Mouse (Mus musculus) limb, embryonic 14.5 days (tissue): Measurements from ENCODE around the gene Car14. TPM values are rescaled to one million over a fixed set of nuclear protein-coding genes. Genes with fewer than 3 reads are reported as not detected.

Source experiments
- ATAC-seq: fragments of 200-750 bp; cut with Nextera tagmentation; 2 replicates; pipeline ENCODE4 v1.8.0; 2017; ENCODE audit warnings: low read depth, moderate number of reproducible peaks, moderate TSS enrichment; ENCODE audit not compliant: low FRiP score
- DNase-seq: peaks from one replicate; pipeline ENCODE4 v3.0.0-alpha.2; 2015; ENCODE audit warnings: low spot score
- H3K27ac ChIP-seq: fragments of 300-500 bp; sonication (generic); replicated peaks from 2 replicates; pipeline ENCODE4 v1.5.1; 2014; ENCODE audit warnings: low read depth, mild to moderate bottlenecking, low read length, moderate library complexity, mixed read lengths
- H3K27me3 ChIP-seq: fragments of 300-500 bp; sonication (generic); 2 replicates; pipeline ENCODE4 v1.6.1; 2014; ENCODE audit warnings: low read length, mixed read lengths; ENCODE audit not compliant: control insufficient read depth, insufficient read depth
- H3K36me3 ChIP-seq: fragments of 300-500 bp; sonication (generic); 2 replicates; pipeline ENCODE4 v1.6.1; 2014; ENCODE audit warnings: mild to moderate bottlenecking, low read length, moderate library complexity, mixed read lengths; ENCODE audit not compliant: control insufficient read depth, insufficient read depth
- H3K4me1 ChIP-seq: fragments of 300-500 bp; sonication (generic); 2 replicates; pipeline ENCODE4 v1.6.1; 2014; ENCODE audit warnings: antibody characterized with exemption, low read length, mixed read lengths; ENCODE audit not compliant: control insufficient read depth, insufficient read depth
- H3K4me2 ChIP-seq: fragments of 300-500 bp; sonication (generic); replicated peaks from 2 replicates; pipeline ENCODE4 v1.6.1; 2014; ENCODE audit warnings: low read depth, mild to moderate bottlenecking, low read length, moderate library complexity; ENCODE audit not compliant: severe bottlenecking
- H3K4me3 ChIP-seq: fragments of 300-500 bp; sonication (generic); replicated peaks from 2 replicates; pipeline ENCODE4 v1.5.1; 2014; ENCODE audit warnings: low read length
- H3K9ac ChIP-seq: fragments of 300-500 bp; sonication (generic); 2 replicates; pipeline ENCODE4 v1.6.1; 2014; ENCODE audit warnings: mild to moderate bottlenecking, low read depth, low read length, moderate library complexity; ENCODE audit not compliant: severe bottlenecking
- H3K9me3 ChIP-seq: fragments of 300-500 bp; sonication (generic); 2 replicates; pipeline ENCODE4 v1.6.1; 2016; ENCODE audit warnings: low read length; ENCODE audit not compliant: control insufficient read depth
- POLR2A ChIP-seq: fragments of 200-500 bp; IDR thresholded peaks from 2 replicates; pipeline ENCODE4 v1.8.0; 2012; ENCODE audit warnings: inconsistent platforms, mild to moderate bottlenecking, moderate library complexity, borderline replicate concordance; ENCODE audit not compliant: insufficient read depth, insufficient read length; ENCODE audit errors: extremely low read depth
- WGBS: fragments of 180-500 bp; shearing (Covaris S2); extraction: QIAGEN DNeasy Blood & Tissue Kit; methylation state at CpG from one replicate; pipeline ENCODE4 v1.1.7; 2014; 5-methylcytosine and 5-hydroxymethylcytosine counted together
- polyA plus RNA-seq, 2 experiments: library from polyadenylated mRNA; depleted of rRNA in 1 of 2; stranded (reverse) in 1 of 2; unstranded in 1 of 2; fragments of >200 nt; fragmentation: Nextera tagmentation in 1 of 2; extraction: Ambion mirVana in 1 of 2; gene quantifications; 2 replicates each; pipeline versions ENCODE4 v1.2.1 to v1.2.3; 2012 to 2014

Car14 gene
- polyA plus RNA-seq, 2 experiments, result 11.3 to 11.5 TPM

DNA sequence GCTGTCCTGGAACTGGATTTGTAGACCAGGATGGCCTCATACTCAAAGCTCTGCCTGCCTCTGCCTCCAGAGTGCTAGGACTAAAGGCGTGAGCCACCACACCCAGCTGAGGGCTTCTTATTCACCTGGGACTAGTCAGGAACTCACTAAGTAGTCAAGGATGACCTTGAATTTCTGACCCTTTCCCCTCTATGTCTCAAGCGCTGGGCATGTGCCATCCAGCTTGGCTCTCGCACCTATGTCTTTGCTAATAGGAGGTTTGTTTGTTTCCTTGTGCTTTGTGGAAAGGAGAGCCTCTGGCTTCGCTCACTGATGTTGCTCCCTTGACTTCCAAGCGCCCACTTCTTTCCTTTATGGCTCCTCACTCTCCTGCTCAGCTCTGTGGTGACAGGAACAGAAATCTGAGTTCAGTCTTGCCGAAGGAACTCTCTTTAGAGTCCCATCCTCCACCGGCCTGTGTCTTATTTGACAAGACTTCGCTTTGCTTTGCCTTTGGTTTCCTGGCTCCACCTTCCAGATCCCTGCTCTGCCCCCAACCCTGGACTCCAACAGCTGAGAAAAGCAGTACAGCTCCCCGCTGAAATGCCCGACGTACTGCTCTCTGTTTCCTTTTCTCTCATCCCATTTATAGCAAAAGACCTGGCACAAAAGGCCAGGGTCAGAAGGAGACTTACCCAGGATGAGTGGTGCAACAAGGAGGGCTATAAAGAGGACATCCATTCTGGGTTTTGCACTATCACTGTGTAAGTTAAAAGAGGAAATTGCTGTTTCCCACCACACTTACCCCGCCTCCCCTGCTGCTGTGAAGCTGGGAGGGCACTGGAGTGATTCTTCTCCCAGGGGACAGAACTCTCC, 13.1 kb downstream of the Car14 start, which contains the start of gene BC028528:
Gene BC028528, minus strand, starts transcription at position 795 of the 855 bp plus-strand sequence.
- ATAC-seq, result no peak
- H3K36me3 ChIP-seq, result 0 out of 2 replicates have a peak, but pooled peaks cover 4% of the 10 kb centered on the region
- peak within 1 kb of the TSS; percentile 21; the same call in 1 of the 2 replicates for H3K9ac ChIP-seq
- WGBS, result 26% methylated on average over 12 of the region's 12 CpGs
- H3K4me2 ChIP-seq, result peak within 1 kb of the TSS; percentile 42
- H3K27me3 ChIP-seq, result no peaks in the 10 kb centered on the region
- H3K4me3 ChIP-seq, result peak within 1 kb of the TSS; percentile 17
- DNase-seq, result peak; percentile 77
- no peaks in the 10 kb centered on the region for H3K9me3 ChIP-seq
- H3K4me1 ChIP-seq, result peaks cover 10% of the 10 kb centered on the region; the same call in 1 of the 2 replicates
- no peak for TF ChIP-seq POLR2A
- H3K27ac ChIP-seq, result peak within 1 kb of the TSS; percentile 61

DNA sequence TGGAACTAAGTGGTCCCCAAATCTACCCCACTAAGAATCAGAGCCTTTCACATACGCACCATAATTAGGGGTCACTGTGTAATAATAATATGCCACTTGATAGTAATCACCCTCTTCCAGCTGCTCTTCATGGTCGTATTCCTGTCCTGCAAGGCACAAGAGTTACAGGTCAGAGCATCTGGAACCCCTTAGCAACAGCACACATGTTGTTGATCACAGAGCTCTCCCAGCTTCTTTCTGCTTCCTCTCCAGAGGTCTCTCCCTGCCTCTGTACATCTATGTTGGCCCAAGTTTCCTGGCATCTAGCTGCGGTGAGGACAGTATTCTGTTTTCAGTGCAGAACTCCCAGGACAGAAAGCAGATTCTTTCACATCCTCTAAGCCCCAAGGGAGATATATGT, 14.8 kb downstream of the Car14 start:
- H3K27ac ChIP-seq, result no peak overlapping the region
- H3K9me3 ChIP-seq, result no peaks in the 10 kb centered on the region
- ATAC-seq, result no peak
- TF ChIP-seq POLR2A, result no peak
- no peak overlapping the region for H3K4me3 ChIP-seq
- WGBS, result 21% methylated on average over 3 of the region's 3 CpGs
- no peaks in the 10 kb centered on the region for H3K27me3 ChIP-seq
- H3K9ac ChIP-seq, result no peak overlapping the region
- no peaks in the 10 kb centered on the region for H3K36me3 ChIP-seq
- H3K4me2 ChIP-seq, result no peak overlapping the region
- H3K4me1 ChIP-seq, result peaks cover 10% of the 10 kb centered on the region; the same call in 1 of the 2 replicates
- DNase-seq, result peak; percentile 42

DNA sequence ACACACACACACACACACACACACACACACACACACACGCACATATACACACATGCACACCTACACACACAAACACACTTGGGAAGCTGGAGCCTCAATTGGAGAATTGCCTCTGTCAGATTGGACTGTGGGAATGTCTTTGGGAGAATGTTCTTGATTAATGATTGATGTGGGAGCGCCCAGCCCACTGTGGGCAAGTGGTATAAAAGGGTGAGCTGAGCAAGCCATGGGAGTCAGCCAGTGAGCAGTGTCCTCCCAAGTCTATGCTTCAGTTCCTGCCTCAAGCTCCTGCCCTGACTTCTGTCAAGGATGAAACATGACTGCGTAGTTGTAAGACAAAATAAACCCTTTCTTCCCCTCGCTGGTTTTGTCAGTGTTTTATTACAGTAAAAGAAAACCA, 16.9 kb downstream of the Car14 start:
- TF ChIP-seq POLR2A, result no peak
- Histone ChIP-seq H3K27ac (no peak overlapping the region), H3K36me3 (no peaks in the 10 kb centered on the region), H3K9ac (no peak overlapping the region), H3K9me3 (no peaks in the 10 kb centered on the region), H3K4me1 (peaks cover 8% of the 10 kb centered on the region; the same call in 1 of the 2 replicates), H3K4me2 (no peak overlapping the region), H3K4me3 (no peak overlapping the region), H3K27me3 (no peaks in the 10 kb centered on the region)
- WGBS, result 82% methylated on average over 4 of the region's 4 CpGs
- DNase-seq (no peak), ATAC-seq (no peak)

GRCm38 (mm10) chr3:95884400-95884799, 20.1 kb downstream of the Car14 start:
- ATAC-seq, result no peak
- Histone ChIP-seq H3K9ac (no peak overlapping the region), H3K27me3 (no peaks in the 10 kb centered on the region), H3K4me2 (no peak overlapping the region), H3K27ac (no peak overlapping the region), H3K4me1 (0 out of 2 replicates have a peak, but pooled peaks cover 6% of the 10 kb centered on the region), H3K4me3 (no peak overlapping the region), H3K36me3 (no peaks in the 10 kb centered on the region), H3K9me3 (no peaks in the 10 kb centered on the region)
- 60% methylated on average over 5 of the region's 5 CpGs for WGBS
- DNase-seq, result no peak
- TF ChIP-seq POLR2A, result no peak

DNA sequence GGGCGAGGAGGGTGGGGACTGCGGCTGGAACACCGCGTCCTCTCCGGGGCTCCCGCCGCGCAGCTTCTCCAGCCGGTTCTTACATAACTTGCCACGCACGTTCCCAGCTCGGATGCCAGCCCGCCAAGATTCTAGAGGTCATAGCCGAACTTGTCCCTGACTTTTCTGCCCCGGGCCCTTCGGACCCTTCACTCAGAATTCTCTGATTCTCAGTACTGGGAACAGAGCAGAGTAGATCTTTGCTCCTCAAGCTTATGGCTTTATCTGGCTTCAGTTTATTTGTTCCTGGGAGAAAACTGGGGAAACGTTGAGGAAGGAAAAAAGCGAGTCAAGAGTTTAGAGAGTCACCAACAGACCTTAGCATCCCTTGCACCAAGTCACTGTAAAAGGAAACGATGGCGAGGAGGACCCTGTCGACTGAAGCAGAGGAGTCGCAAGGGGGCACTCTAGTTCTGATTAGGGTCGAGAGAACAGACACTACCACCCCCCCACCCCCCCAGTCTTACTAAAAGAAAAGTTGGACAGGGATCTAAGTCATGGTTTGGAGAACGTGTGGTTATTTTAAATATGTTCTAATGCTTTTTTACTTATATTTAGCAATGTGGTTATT, 21.6 kb downstream of the Car14 start:
- H3K27me3 ChIP-seq, result no peaks in the 10 kb centered on the region
- 3% methylated on average over 24 of the region's 24 CpGs for WGBS
- DNase-seq (peak; percentile 85), ATAC-seq (no peak)
- H3K9me3 ChIP-seq, result no peaks in the 10 kb centered on the region
- peak overlapping the region; percentile 48 for H3K4me3 ChIP-seq
- peak overlapping the region; percentile 42 for H3K9ac ChIP-seq
- peak overlapping the region; percentile 89 for H3K4me2 ChIP-seq
- 0 out of 2 replicates have a peak, but pooled peaks cover 6% of the 10 kb centered on the region for H3K4me1 ChIP-seq
- no peak overlapping the region for H3K27ac ChIP-seq
- no peak for TF ChIP-seq POLR2A
- no peaks in the 10 kb centered on the region for H3K36me3 ChIP-seq
